Mouse (Mus musculus) cerebellum, postnatal 10 days (tissue): ENCODE results near the gene Cacna2d1.

Experiments
- DNase-seq, 2 experiments: peaks; one replicate each; pipeline ENCODE4 v3.0.0; 2021; ENCODE audit warnings: mixed read lengths in 2 of 2

Cacna2d1 gene

GRCm38 (mm10) chr5:16293825-16294224 lies 359.3 kb downstream of the Cacna2d1 start:
- no peak for DNase-seq

GRCm38 (mm10) chr5:16294708-16295107 lies 360.2 kb downstream of the Cacna2d1 start:
- no peak for DNase-seq

DNA sequence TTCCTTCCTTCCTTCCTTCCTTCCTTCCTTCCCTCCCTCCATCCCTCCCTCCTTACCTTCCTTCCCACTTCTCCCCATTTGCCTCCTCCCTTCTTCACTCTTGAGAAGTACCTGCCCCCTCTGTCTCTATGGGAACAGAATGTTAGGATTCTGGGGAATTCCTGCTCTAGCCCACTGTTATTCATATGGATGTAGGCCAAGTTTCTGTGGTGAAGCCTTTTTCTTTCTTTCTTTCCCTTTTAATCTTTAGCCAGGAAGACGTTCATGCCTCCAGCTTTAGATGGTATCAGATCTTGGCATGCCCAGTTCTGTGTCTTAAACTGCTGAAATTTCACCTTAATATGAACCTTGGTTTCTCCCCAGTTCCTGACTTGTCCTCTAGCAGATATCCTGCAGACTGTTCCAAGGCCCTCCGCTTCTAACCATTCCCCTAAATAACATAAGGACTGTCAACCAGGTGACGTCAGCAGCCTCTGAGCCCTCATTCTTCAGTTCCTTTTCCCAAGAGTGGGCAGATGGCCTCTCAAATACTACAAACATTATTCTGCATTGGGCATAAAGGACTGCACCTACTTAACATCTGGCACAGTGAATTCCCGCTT lies 362.8 kb downstream of the Cacna2d1 start:
- DNase-seq = no peak

DNA sequence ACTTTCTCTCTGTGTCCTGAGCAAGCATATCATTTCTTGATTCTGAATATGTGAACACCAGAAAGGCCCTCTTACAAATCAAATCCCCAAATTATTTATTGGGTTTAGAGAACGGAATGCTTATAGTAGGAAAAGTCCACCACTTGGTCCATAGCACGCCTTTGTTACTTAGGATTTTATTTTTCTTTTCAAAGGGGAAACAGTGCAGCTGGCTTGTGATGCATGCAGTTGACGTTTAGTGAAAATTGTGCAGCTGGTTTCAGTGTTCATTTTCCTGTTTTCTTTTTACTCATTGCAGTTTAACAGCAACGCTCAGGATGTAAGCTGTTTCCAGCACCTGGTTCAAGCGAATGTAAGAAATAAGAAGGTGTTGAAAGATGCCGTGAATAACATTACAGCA lies 365.1 kb downstream of the Cacna2d1 start:
- DNase-seq = no peak

- DNase-seq = peak; percentile 82 to 84
Observed at GRCm38 (mm10) chr5:16309168-16310006, 374.9 kb downstream of the Cacna2d1 start.

DNA sequence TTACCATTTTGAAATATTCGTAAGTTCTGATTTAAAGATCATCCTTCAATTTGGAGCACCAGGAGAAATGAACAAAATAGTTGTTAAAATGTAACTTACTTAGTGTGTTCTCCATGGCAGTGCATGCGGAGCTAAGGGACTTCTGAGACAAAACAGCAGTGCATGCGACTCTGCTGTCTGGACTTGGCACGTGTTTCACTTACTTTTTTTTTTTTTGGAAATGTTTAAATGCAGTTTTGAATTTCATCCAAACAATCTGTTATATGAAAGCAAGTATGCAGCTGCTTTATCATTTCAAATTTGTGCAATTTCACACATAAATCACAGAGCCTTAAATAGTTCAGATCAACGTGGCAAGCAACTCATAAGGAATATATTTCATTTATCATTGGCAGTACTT lies 379.8 kb downstream of the Cacna2d1 start:
- DNase-seq = no peak

- no peak for DNase-seq
Observed at GRCm38 (mm10) chr5:16315983-16316390, 381.5 kb downstream of the Cacna2d1 start.

GRCm38 (mm10) chr5:16317680-16318242 lies 383.3 kb downstream of the Cacna2d1 start:
- no peak for DNase-seq

DNA sequence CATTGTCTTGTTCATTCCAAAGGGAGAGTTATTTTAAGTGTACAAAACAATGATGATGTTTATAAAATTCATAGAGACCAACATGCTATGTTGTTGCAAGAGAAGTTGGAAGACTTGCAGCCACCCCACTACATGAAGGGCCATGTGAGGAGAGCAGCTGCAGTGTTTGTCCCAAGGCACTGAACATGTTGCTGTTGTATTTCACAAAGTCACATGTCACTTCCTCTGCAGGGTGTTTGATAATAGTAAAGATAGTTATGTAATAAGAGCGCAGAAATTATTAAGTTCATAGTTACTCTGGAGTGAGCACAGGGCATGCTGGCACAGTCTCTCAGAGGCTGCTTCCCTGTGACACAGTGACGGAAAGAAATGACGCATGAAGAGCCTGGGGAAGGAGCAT lies 392.1 kb downstream of the Cacna2d1 start:
- no peak for DNase-seq

GRCm38 (mm10) chr5:16345393-16345792 lies 410.9 kb downstream of the Cacna2d1 start:
- DNase-seq = no peak

DNA sequence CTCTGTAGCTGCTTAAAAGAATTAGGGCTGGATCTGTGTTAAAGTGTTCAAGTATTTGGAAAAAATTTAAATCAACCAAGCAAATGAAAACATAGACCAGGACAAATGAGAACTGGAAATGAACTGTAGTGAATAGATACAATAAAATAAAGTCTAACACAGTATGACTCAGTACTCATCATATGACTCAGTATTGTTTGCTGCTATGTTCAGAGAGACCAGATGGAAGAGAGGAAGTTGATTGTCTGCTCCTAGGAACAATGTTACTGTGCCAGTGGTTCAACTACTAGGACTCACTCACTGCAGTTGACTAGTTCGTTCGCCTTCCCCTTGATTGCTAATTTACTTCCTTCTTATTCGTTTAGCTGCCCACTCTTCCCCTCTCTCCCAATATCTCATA lies 421.3 kb downstream of the Cacna2d1 start:
- no peak for DNase-seq

DNA sequence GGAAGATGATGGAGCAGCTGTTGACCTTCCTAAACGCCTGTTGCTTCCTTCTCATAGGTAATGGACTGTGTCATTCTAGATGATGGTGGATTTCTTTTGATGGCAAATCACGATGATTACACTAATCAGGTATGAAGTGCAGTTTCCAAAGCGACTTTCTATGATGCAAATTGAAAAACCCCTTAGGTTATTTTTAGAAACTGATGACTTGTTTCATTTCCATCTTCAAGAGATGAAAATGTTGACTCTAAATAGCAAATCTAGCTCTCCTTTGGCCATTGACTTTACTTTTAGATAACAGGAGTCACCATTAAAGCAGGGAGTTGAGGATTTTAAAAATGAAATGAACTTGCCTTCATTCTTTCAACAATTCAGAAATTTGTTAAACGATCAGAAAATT lies 423.2 kb downstream of the Cacna2d1 start:
- no peak for DNase-seq

DNA sequence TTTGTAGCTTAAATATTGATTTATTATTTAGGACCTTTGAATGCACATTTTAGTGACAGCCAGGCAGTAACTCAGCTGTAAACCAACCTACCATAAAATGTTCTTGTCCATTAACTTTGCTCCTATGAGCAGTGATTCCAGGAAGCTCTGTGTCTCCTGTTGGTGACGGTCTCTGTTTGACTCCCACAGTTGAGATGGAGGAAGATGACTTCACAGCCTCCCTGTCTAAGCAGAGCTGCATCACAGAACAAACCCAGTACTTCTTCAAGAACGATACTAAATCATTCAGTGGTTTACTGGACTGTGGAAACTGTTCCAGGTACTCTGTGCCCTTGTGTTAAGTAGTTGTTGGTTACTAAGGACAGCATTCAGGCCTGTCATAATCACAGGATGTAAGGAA lies 427.6 kb downstream of the Cacna2d1 start:
- no peak for DNase-seq

DNA sequence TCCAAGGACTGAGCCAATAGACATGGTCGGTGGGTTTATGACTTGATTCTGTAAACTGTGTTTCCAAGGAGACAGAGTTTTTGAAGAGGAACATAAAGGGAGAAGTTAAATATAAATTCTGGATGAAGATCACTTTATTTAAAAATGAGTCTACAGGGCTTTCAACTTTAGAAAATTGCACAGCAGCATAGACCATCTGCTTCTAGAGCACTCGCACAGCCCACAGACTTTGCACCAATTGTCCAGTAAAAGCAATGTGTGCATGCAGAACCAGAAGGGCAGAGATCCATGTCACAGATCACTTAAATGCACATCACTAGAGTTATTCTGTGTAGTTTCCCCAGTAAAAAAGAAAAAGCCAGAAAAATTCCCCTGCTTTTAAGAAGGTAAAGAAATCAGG lies 428.7 kb downstream of the Cacna2d1 start:
- no peak for DNase-seq

DNA sequence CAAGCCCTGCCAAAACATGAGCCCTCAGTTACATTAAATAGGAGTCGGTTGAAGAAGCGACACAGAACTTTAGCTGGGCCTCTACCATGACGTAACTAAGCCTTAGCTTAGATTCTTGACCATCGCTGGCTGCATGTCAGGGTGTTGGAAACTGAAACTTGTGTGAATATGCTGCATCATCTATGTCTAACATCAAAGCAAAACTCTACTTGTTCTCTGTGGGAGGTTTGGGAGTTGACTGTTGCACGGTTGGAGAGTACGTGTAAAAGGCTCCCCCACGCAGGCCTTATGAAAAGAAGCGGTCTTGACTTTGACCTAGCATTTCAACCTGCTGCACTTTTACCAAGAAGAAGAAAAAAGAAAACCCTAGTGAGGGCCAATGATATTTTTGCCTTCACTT lies 436.2 kb downstream of the Cacna2d1 start:
- DNase-seq = no peak

DNA sequence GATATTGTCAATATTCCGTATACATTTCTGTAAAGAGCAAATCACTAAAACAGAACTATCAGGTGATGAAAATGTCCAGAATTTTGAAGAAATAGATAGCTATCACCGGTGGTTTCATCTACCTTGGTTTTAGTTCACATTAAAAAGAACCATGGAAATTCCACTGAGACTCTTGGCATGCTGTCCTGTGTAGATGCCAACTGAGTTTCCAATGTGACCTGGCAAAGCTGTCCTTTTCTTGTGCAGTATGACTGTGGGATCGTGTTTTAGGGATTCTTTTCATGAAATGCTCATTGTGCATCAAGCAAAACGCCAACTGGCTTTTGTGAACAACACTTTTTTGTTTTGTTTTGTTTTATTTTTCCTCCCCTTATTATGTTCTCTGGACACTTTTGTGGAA lies 439.5 kb downstream of the Cacna2d1 start:
- peak; percentile 54 to 63 for DNase-seq

- DNase-seq = no peak
Observed at GRCm38 (mm10) chr5:16376329-16376908, 441.9 kb downstream of the Cacna2d1 start.

DNA sequence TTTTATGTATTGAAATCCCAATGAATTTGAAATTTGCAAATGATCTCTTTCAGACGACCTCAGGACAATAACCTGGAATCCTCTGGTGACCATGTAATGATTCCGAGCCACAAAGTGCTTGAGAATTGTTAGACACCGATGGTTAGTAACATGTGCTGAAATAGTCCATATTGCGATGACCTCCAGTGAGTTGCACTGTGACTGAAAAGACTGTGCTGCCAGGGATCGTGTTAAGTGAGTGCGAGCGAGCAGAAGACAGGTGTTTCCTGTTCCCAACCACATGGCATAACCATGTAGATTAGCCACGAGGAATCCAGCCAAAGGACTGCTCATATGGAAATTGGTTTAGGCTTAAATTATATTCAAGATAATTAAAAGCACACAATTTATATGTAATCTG lies 475.5 kb downstream of the Cacna2d1 start:
- DNase-seq = no peak

DNA sequence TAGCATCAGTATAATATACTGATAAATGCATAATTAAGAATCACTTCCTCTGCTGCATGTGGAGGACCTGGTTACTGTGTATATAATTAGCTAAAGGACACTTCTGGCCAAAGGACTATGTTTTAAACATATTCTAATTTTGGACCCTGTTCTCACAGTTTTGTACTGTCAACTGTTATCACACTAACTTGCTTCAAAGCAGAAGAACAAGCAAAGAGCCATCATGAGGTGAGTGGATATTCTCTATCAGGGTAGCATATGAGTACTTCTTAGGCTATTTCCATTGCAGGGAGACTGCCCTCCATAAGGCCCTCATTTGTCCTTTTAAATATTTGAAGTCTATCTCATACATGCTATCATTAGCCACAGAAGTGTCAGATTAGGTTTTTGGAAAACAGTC lies 480.2 kb downstream of the Cacna2d1 start:
- no peak for DNase-seq

DNA sequence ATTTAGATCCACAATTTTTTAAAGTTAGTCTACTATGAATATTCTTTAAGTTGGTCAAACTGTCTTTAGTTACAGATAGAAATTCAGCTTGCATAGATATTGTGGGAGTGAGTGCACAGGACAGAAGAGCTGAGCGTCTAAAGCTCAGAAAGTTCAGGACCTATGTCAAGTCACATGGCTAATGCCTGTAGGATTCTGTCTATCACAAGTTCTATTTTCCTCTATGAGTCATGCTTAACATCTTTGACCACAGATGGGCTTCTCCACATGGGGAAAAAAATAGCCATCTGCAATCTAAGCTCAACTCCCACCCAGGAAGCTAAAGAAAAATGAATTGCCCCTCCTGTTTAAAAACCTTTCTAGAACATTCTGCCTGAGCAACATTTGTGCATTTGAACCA lies 483.5 kb downstream of the Cacna2d1 start:
- peak in 1 of 2 experiments; percentile 11 for DNase-seq

GRCm38 (mm10) chr5:16418504-16418903 lies 484.0 kb downstream of the Cacna2d1 start:
- peak; percentile 8 to 16 for DNase-seq
